Mouse (Mus musculus) limb, embryonic 15.5 days (tissue): ENCODE data around the gene Cntn5. TPM values are rescaled to one million over a fixed set of nuclear protein-coding genes. Genes with fewer than 3 reads are reported as not detected.

ENCODE experiments used
- ATAC-seq: fragments of 200-750 bp; cut with Nextera tagmentation; 2 replicates; pipeline ENCODE4 v1.8.0; 2017; ENCODE audit warnings: low read depth, moderate TSS enrichment; ENCODE audit not compliant: insufficient number of reproducible peaks, low FRiP score, low TSS enrichment
- H3K27ac ChIP-seq: fragments of 300-500 bp; sonication (generic); 2 replicates; pipeline ENCODE4 v1.5.1; 2015; ENCODE audit warnings: moderate library complexity, mild to moderate bottlenecking, inconsistent platforms
- H3K27me3 ChIP-seq: fragments of 300-500 bp; sonication (generic); 2 replicates; pipeline ENCODE4 v1.6.1; 2015; ENCODE audit warnings: inconsistent platforms
- H3K36me3 ChIP-seq: fragments of 300-500 bp; sonication (generic); 2 replicates; pipeline ENCODE4 v1.6.1; 2015; ENCODE audit warnings: inconsistent platforms
- H3K4me1 ChIP-seq: fragments of 300-500 bp; sonication (generic); 2 replicates; pipeline ENCODE4 v1.6.1; 2015; ENCODE audit warnings: inconsistent platforms
- H3K4me2 ChIP-seq: fragments of 300-500 bp; sonication (generic); 2 replicates; pipeline ENCODE4 v1.6.1; 2015; ENCODE audit warnings: mild to moderate bottlenecking, inconsistent platforms
- H3K4me3 ChIP-seq: fragments of 300-500 bp; sonication (generic); 2 replicates; pipeline ENCODE4 v1.5.1; 2015; ENCODE audit warnings: mild to moderate bottlenecking, inconsistent platforms
- H3K9ac ChIP-seq: fragments of 300-500 bp; sonication (generic); 2 replicates; pipeline ENCODE4 v1.6.1; 2015; ENCODE audit warnings: inconsistent platforms
- H3K9me3 ChIP-seq: fragments of 300-500 bp; sonication (generic); 2 replicates; pipeline ENCODE4 v1.6.1; 2016; ENCODE audit warnings: inconsistent platforms
- WGBS: fragments of 180-500 bp; shearing (Covaris S2); methylation state at CpG from one replicate; pipeline ENCODE4 v1.1.7; 2015; 5-methylcytosine and 5-hydroxymethylcytosine counted together
- polyA plus RNA-seq: library from polyadenylated mRNA; unstranded; fragments of >200 nt; fragmentation: Nextera tagmentation; extraction: Ambion mirVana; gene quantifications from 2 replicates; pipeline ENCODE4 v1.2.1, GENCODE M21; 2015

Cntn5 gene
- polyA plus RNA-seq, 1 experiment from 2014 or later: 1.4 TPM

DNA sequence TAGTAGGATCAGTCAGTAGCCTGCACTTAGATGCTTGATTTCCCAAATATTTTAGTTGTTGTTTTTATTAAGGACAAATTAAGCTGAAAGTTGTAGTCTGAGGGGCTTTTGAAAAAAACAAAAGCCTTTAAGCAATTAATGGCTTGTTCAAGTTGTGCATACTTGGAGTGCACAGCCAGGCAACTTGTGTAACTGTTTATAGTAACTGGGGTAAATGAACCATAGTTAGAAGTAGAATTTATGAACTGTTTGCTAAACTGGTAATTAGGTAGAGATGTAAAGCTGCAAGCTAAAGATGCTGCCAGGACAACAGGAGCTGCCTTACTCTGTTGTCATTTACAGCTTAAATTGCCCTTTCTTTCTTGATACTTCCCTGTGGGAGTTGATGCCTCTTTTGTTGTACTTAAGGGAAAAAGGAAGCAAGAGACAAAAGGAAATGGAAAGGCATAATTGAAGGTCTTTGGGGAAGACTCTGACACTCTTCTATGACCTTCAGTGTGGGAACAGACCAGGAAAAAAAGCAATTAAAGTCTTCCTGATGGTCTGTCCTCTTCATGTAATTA, 943.9 kb downstream of the Cntn5 start:
- H3K9ac ChIP-seq: no peak overlapping the region
- no peak overlapping the region for H3K27ac ChIP-seq
- no peaks in the 10 kb centered on the region for H3K9me3 ChIP-seq

DNA sequence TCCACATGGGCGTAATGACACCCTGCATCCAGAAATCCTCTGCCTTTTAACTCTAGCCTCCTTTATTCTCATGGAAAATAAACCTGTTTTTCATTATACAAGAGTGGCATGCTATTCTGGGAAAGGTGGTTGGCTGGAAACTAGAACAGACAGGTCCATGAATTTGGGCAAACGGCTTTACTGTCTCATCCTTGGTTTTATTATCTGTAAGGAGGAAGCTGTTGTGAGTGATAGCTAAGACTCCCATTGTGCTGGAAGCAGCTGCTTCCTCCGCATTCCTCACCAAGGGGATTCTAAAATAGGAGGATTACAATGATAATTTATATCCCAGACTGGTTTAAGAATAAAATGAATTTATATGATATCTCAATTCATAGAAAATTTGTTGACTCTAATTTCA, 955.2 kb downstream of the Cntn5 start:
- ATAC-seq: no peak
- Histone ChIP-seq H3K9ac (no peak overlapping the region), H3K4me3 (no peak overlapping the region), H3K4me2 (no peak overlapping the region), H3K4me1 (no peaks in the 10 kb centered on the region), H3K27ac (no peak overlapping the region), H3K36me3 (no peaks in the 10 kb centered on the region), H3K27me3 (no peaks in the 10 kb centered on the region), H3K9me3 (no peaks in the 10 kb centered on the region)
- WGBS: 42% methylated on average over 3 of the region's 3 CpGs

More for the DNA sequence above, 943.9 kb downstream of the Cntn5 start:
- Histone ChIP-seq H3K4me1 (no peaks in the 10 kb centered on the region), H3K4me2 (no peak overlapping the region), H3K36me3 (no peaks in the 10 kb centered on the region), H3K27me3 (no peaks in the 10 kb centered on the region), H3K4me3 (no peak overlapping the region)
- ATAC-seq: no peak

DNA sequence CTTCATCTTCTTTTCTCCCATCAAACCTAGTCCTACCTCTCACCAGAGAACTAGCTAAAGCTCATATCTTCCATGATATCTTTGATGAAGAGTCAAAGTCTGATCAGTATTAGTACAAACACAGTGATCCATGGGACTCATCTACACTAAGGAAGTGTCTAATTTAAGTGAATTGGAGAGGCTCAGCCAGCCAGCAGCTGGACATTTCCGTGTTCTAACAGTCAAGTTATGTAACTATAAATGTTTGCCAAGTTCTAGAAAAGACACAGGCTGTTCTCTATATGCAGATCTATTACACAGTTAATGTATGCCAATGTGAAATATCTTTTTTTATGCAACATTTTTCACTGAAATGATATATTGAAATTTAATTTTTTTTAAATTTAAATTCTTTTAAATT, 959.7 kb downstream of the Cntn5 start:
- Histone ChIP-seq H3K9me3 (no peaks in the 10 kb centered on the region), H3K27me3 (no peaks in the 10 kb centered on the region), H3K27ac (no peak overlapping the region), H3K36me3 (no peaks in the 10 kb centered on the region), H3K4me1 (no peaks in the 10 kb centered on the region), H3K4me2 (no peak overlapping the region), H3K9ac (no peak overlapping the region), H3K4me3 (no peak overlapping the region)
- ATAC-seq: no peak
- WGBS: 48% methylated on average over 1 of the region's 1 CpGs

DNA sequence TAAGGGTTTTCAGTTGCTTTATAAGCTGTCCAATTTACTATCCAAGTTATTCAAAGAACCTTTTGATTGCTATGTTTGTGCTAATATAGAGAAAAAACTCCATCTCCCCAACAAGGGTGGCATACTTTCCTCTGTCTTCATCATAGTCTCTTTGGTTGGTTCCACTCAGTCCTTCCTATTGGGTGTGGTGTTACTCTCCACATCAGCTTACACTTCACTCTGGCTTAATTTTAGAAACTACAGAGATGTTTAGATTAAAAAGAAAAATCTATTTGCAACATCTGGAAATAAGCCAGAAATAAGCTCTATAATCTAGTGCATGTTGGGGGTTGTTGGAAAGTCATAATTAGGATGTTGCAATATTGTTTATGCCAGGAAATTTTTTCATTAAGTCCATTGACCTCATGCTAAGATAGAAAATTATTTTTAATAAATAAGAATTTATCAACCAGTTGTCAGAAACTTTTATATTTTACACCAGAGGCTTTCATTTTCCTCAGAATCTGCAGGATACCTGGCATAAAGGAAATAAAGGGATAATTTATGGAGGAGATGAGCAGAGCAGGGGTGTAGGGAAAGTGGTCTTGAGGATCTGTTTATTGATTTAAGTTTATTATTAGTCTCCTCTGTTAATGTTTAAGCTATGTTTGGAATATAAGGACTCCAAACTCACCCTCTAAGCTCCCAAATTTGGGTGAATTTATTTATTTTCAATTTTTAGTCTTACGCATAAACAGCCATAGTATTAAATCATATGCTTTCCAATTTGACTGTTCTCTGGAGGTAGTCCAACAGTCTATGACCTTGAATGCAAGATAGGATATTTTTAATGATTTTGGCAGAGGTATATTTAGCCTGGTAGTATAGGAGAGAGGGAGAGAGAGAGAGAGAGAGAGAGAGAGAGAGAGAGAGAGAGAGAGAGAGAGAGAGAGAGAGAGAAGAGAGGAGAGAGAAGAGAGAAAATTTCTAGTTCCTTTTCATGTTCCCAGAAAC, 966.8 kb downstream of the Cntn5 start:
- WGBS: 92% methylated on average over 1 of the region's 1 CpGs
- no peak for ATAC-seq
- Histone ChIP-seq H3K9ac (no peak overlapping the region), H3K4me1 (no peaks in the 10 kb centered on the region), H3K4me3 (no peak overlapping the region), H3K4me2 (no peak overlapping the region), H3K9me3 (no peaks in the 10 kb centered on the region), H3K27ac (no peak overlapping the region), H3K36me3 (no peaks in the 10 kb centered on the region), H3K27me3 (no peaks in the 10 kb centered on the region)

DNA sequence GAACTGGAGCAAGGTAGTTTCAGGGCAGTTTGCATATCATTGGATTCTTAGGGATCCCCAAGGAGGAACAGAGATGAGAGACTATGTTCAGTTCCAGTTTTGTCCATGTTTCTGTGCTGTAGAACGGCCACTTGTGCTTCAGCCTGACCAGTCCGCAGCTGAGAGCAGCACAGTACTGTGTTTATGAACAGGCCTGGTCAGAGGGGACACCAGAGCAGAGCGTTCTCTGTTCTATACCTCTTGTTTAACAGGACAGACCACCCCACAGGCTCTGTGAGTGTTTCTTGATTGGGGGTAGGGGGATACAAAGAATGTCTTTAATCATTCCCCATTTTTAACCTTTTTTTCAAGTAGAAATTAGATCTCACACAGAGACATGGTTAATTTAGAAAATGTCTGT, 984.0 kb downstream of the Cntn5 start:
- Histone ChIP-seq H3K4me3 (no peak overlapping the region), H3K27ac (no peak overlapping the region), H3K36me3 (no peaks in the 10 kb centered on the region), H3K9me3 (no peaks in the 10 kb centered on the region), H3K4me2 (no peak overlapping the region), H3K9ac (no peak overlapping the region), H3K4me1 (no peaks in the 10 kb centered on the region), H3K27me3 (no peaks in the 10 kb centered on the region)
- ATAC-seq: no peak
- WGBS: 82% methylated on average over 3 of the region's 3 CpGs

DNA sequence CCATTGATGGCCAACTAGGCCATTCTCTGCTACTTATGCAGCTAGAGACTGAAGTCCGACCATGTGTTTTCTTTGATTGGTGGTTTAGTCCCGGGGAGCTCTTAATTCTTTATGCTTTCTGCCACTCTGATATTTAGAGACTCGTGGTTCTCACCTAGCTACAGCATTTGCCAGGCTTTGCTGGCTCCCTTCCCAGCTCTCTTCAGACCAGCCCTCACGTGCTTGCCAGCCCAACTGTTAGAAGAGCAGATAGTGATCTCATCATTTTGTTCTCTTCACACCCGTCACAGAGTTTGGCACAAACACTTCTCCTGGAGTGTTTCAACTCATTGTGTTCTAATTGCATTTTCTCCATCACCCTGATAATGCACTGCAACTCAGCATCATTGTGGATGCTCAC, 1005.5 kb downstream of the Cntn5 start:
- no peak overlapping the region for H3K4me2 ChIP-seq
- H3K36me3 ChIP-seq: no peaks in the 10 kb centered on the region
- H3K4me1 ChIP-seq: no peaks in the 10 kb centered on the region
- H3K4me3 ChIP-seq: no peak overlapping the region
- no peaks in the 10 kb centered on the region for H3K27me3 ChIP-seq
- WGBS: 47% methylated on average over 5 of the region's 5 CpGs
- H3K9ac ChIP-seq: no peak overlapping the region
- H3K9me3 ChIP-seq: no peaks in the 10 kb centered on the region
- ATAC-seq: no peak
- no peak overlapping the region for H3K27ac ChIP-seq

DNA sequence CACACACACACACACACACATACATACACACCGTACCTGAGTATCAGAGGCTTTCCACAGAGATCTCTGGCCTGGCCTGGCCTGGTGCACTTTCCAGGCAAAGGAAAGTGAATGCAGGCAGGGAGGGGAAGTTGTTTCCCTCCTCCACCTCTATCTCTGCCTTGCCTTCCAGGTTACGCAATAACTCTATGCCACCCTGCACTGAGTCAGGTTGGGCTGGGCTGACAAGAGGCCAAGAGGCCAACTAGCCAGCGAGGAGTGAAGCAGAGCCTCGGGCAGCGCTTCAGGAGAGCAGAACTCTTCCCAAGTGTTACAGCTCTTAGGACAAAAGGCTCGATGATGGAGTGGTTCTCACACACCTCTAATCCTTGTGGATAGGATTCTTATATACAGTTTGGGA, 1018.4 kb downstream of the Cntn5 start:
- H3K36me3 ChIP-seq: no peaks in the 10 kb centered on the region
- no peaks in the 10 kb centered on the region for H3K9me3 ChIP-seq
- no peak overlapping the region for H3K4me2 ChIP-seq
- ATAC-seq: no peak
- H3K27ac ChIP-seq: no peak overlapping the region
- no peaks in the 10 kb centered on the region for H3K4me1 ChIP-seq
- H3K27me3 ChIP-seq: no peaks in the 10 kb centered on the region
- 79% methylated on average over 6 of the region's 6 CpGs for WGBS
- no peak overlapping the region for H3K4me3 ChIP-seq
- H3K9ac ChIP-seq: no peak overlapping the region

DNA sequence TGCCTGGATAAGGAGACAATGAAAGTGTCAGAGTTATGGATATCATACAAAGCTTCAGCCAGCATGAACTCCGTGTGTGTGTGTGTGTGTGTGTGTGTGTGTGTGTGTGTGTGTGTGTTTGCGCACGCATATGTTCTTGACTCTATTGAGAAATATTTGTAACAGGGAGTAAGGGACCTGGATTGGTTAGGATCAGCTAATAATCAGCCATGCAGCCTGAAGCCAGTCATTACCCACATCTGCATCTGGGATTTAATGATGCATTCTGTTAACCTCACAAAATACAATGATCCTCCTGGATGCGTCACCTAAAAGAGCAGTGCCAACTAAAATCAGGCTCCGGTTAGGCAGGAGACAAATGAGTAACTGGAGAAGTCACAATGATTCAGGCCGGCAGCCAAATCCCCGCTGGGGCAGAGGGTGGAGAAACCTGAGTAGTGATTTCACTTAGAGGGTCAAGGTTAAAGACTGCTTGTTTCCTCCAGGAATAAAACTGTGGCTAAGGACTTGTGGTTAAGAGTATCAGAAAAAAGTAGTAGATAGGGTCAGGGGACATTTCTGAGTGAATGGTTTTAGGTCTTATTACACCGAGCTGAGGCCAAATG, 1021.7 kb downstream of the Cntn5 start:
- H3K27ac ChIP-seq: no peak overlapping the region
- H3K36me3 ChIP-seq: no peaks in the 10 kb centered on the region
- H3K9ac ChIP-seq: no peak overlapping the region
- no peak for ATAC-seq
- no peaks in the 10 kb centered on the region for H3K9me3 ChIP-seq
- no peaks in the 10 kb centered on the region for H3K27me3 ChIP-seq
- no peak overlapping the region for H3K4me2 ChIP-seq
- H3K4me3 ChIP-seq: no peak overlapping the region
- 44% methylated on average over 8 of the region's 8 CpGs for WGBS
- H3K4me1 ChIP-seq: no peaks in the 10 kb centered on the region

DNA sequence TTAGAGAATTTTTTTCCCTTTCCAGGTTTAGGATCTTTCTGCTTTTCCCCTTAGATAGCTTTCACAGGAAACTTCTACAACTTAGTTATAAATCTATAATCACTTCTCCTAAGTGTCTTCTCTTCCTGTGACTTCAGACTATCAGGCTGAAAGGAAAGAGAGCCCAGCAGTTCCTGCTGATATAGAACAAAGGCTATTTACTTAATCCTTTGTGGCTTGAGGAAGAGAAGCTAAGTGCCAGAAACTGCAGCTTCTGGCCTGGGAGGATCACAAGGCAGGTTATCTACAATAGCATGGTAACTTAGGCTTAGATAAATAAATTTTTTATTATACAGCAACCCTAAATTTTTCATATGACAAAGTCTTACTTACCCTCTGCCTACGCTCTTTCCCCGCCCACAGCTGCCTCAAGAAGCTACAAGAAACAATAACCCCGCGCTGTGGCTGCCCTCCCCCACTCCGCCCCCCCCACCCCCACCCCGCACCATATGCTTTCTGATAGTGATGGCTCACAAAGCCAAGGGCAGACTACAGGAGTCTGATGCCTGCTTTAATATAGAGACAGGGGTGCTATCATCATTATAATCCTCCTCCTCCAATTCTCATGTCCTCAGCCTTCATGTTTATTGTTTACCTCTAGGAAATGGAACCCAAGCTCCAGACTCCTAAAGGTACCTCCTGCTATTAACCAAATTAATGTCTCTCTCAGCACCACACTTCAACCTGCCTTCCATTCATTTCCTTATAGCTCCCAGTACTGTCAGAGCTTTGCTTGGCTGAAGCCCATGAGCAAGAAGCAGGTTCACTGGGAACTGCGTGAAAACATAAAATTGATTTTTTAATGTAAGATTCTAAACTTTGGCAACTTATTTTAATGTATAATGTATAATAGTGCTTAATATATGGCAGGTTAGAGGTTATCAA, 1032.2 kb downstream of the Cntn5 start:
- H3K9me3 ChIP-seq: no peaks in the 10 kb centered on the region
- no peak overlapping the region for H3K9ac ChIP-seq
- 41% methylated on average over 7 of the region's 7 CpGs for WGBS
- no peaks in the 10 kb centered on the region for H3K27me3 ChIP-seq
- no peaks in the 10 kb centered on the region for H3K36me3 ChIP-seq
- no peak overlapping the region for H3K27ac ChIP-seq
- no peak overlapping the region for H3K4me3 ChIP-seq
- H3K4me1 ChIP-seq: no peaks in the 10 kb centered on the region
- H3K4me2 ChIP-seq: no peak overlapping the region
- ATAC-seq: no peak

DNA sequence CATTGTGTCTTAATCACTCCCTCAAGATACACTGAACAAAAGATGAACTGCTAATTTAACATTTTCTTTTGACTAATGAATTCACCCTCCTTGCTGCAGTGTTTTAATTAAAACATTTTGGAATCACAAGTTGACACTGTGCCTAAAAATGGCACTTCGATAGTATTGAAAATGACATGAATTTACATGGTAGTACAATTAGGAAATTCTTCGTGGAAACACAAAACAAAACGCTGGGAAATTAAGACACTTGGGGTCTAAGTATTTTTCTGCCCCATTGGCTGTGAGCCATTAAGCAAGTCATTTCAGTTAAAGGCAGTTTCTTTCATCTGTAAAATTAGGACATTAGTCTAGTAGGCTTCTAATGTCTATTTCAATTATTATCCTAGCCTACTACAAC, 1043.9 kb downstream of the Cntn5 start:
- 84% methylated on average over 3 of the region's 3 CpGs for WGBS
- Histone ChIP-seq H3K4me2 (no peak overlapping the region), H3K9ac (no peak overlapping the region), H3K4me3 (no peak overlapping the region), H3K27ac (no peak overlapping the region), H3K36me3 (no peaks in the 10 kb centered on the region), H3K27me3 (no peaks in the 10 kb centered on the region), H3K4me1 (no peaks in the 10 kb centered on the region), H3K9me3 (no peaks in the 10 kb centered on the region)
- no peak for ATAC-seq

DNA sequence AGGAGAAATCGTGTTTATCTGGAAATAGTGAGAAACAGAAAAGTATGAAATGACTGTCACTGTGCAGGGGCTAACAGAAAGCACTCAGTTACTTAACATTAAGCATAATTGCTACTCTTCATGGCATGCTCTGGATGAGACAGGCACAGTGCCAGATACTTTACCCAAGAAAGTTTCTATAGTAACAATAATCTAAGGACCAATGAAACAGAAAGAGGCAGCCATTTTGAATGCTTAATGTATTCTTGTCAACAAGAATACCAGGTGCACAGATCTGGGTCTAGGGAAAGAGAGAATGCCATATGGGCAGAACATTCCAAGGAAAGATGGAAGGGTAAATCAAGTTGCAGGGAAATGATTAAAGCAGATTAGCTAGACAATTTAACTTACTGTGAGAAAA, 1045.3 kb downstream of the Cntn5 start:
- no peaks in the 10 kb centered on the region for H3K9me3 ChIP-seq
- ATAC-seq: no peak
- no peak overlapping the region for H3K27ac ChIP-seq

More for the DNA sequence above, 1045.3 kb downstream of the Cntn5 start:
- Histone ChIP-seq H3K36me3 (no peaks in the 10 kb centered on the region), H3K4me3 (no peak overlapping the region), H3K4me2 (no peak overlapping the region), H3K27me3 (no peaks in the 10 kb centered on the region), H3K4me1 (no peaks in the 10 kb centered on the region), H3K9ac (no peak overlapping the region)
- WGBS: 54% methylated on average over 1 of the region's 1 CpGs
